Mouse (Mus musculus) bone marrow macrophage, adult 2 months (primary cell): ENCODE results near the gene Hp1bp3.

Source experiments
- CTCF ChIP-seq: IDR thresholded peaks from 2 replicates; pipeline ENCODE4 v1.5.1; 2012; ENCODE audit warnings: low read depth, mild to moderate bottlenecking, low read length, moderate library complexity
- POLR2A ChIP-seq: IDR thresholded peaks from 2 replicates; pipeline ENCODE4 v1.6.1; 2012; ENCODE audit warnings: mild to moderate bottlenecking, low read depth, low read length, borderline replicate concordance

DNA sequence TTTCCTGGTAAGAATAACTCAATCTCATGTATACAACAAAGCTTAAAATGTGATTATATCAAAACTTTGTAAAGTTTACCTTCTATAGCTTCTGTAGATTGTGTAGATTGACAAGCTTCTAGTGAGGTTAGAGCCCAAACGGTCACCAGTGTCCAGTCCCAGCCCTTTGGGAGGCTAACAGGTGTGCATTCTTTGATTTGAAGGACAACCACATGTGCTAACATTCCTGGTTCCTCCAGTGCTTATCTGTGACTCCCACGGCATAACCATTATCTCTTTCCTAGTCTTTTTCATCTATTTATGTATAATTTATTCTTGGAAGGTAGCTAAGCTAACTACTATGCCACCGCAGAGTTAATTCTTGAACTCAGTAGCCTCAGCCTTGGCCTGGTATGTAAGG, 15.3 kb upstream of the Hp1bp3 start:
- TF ChIP-seq POLR2A: no peak
- TF ChIP-seq CTCF: no peak
